Mouse (Mus musculus) gastrocnemius, adult 2 months (tissue): Measurements from ENCODE around the gene Snd1. TPM values are rescaled to one million over a fixed set of nuclear protein-coding genes. Genes with fewer than 3 reads are reported as not detected.

Experiments
- DNase-seq: peaks from one replicate; pipeline ENCODE4 v3.0.0; 2022
- H3K27ac ChIP-seq: fragments of 200-600 bp; 2 replicates; pipeline ENCODE4 v1.8.1; 2022; ENCODE audit warnings: mild to moderate bottlenecking
- H3K4me3 ChIP-seq: fragments of 200-600 bp; 2 replicates; pipeline ENCODE4 v1.8.1; 2022; ENCODE audit warnings: mild to moderate bottlenecking, moderate library complexity
- CTCF ChIP-seq: fragments of 200-600 bp; IDR thresholded peaks from 2 replicates; pipeline ENCODE4 v1.8.1; 2022; ENCODE audit warnings: antibody characterized with exemption, mild to moderate bottlenecking, moderate library complexity
- intact Hi-C: fragments of 180-260 bp; cut with DNase I; formaldehyde crosslinking; loops from one replicate; pipeline ENCODE4 v1.15.1; 2025
- total RNA-seq, 2 experiments: library from RNA; stranded (reverse); gene quantifications; 2 replicates each; pipeline ENCODE4 v1.2.3; 2021

The Snd1 gene
- total RNA-seq, 2 experiments from 2014 or later, result 40.4 to 41.0 TPM

DNA sequence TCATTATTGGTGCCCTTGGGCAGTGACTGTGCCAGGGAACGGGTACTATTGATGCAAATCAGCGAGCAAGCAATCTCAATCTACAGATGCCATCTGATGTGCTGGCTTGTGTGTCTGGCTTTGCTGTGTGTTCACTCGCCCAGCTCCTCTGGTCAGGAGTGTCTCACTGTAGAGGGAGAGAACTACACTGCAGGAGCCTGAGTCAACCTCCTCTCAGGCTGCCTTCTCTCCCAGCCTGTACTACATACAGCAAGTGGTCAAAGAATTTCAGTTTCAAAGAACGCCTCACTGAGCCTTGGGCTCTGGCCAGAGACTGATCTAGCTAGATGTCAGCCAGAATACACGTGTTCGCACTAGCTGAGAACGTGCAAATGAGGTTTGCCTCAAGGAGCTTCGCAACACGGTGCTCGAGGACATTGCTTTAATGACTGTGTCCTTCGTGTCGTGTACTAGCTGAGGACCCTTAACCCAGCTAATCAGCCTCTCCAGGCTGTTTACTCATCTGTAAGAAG lies 420.1 kb downstream of the Snd1 start:
- intact Hi-C loops, result no loop called here
- TF ChIP-seq CTCF, result no peak
- H3K4me3 ChIP-seq, result no peak overlapping the region
- no peak overlapping the region for H3K27ac ChIP-seq
- DNase-seq, result peak; percentile 19

DNA sequence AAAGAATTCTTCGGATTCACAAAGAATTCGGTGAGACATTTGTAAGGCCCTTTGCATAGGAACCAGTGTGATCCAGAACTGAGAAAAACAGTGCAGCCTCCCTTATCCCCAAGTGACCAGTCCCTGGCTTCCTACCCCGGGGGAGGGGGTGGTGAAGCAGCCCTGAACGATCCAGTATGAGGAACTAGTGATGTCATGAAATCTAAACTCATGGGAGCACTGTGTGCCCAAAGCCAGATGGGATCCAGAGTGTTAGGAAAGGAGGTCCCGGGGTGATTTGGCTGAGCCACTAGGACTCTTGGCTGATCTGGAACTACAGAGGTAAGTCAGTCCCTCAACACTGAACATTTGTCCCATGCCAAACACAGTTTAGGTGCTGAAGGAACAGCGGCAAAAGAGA lies 420.8 kb downstream of the Snd1 start:
- DNase-seq, result peak; percentile 55
- intact Hi-C loops, result no loop called here
- TF ChIP-seq CTCF, result no peak
- H3K4me3 ChIP-seq, result no peak overlapping the region
- H3K27ac ChIP-seq, result no peak overlapping the region

DNA sequence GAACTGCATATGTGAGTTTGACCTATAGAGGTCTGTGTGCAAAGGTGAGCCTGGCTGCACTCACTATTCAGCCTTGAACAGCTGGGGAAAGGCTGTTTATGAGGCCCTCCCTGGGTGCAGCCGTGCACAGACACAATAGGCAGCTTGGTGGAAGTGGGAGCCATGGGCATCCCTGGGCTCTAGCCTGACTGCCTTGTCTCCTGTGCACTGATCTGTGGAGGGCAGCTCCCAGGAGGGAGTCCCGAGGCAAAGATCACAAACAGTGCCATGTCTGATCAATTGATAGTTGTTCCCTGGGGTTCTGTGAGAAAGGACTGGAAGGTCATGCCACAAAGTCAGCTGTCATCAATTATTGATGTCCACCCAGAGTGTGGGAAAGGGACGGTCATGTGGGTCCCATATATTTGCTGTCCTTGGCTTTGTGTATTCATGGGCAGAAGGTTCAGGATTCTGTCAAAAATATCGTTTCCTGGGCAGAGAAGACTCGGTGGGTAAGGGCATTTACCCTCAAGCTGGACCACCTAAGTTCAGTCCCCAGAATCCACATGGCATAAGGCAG lies 421.9 kb downstream of the Snd1 start:
- H3K4me3 ChIP-seq, result no peak overlapping the region
- DNase-seq, result peak; percentile 3
- no peak overlapping the region for H3K27ac ChIP-seq
- intact Hi-C loops, result no loop called here
- TF ChIP-seq CTCF, result no peak

DNA sequence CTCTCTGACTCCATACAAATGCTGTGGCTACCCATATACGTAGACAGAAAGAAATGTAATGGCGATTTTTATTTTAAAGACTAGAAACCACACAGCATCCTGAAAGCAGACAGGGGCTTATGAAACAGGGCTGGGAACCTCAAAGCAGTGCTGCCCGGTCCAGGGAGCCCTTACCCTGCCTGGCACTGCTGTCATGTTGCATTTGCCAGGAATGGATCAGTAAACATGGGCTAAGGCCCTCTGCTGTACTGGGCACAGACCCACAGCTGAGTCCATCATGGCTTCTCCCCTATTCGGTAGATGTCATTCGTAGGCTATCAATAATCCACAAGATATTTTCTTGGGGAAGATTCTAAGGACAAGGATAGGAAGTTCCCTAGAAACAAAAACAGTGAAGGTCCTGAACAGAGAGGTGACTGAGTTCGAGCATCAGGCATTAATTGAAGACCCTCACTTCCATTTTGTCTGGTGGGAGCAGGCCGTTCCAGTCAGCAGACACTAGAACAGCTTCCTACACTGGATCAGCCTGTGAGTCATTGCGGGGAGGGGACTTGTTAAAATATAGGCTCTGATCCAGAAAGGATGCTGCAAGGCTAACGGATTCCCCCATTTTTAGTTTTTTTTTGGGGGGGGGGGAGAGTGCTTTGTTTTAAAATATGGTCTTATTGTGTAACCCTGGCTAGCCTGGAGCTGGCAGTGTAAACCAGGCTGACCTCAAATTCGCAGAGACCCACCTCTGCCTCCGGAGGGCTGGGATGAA lies 422.6 kb downstream of the Snd1 start:
- Histone ChIP-seq H3K4me3 (no peak overlapping the region), H3K27ac (no peak overlapping the region)
- DNase-seq, result peak; percentile 20
- no peak for TF ChIP-seq CTCF
- intact Hi-C loops, result loop anchor here (2.0 kb wide), 1 partner anchor 365 kb away; no protein-coding TSS in a partner anchor

DNA sequence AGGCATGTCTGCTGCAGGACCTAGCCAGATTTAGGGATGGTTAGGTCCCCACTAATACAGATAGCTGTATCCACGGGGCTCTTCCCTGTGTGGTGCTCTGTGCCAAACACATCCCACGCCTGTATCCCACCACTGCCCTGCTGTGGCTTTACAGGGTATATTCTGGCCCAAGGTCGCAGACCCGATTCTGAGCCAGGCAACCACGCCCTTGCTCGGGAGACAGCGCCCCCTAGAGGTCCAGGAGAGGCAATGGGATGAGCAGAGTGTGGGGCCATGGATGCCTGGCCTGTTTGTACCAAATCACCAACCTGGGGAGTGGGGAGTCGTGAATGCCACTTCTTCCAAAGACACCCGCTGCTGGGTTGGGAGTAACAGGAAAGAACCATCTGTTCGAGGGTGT lies 423.9 kb downstream of the Snd1 start:
- peak; percentile 88 for TF ChIP-seq CTCF
- peak; percentile 68 for DNase-seq
- Histone ChIP-seq H3K4me3 (no peak overlapping the region), H3K27ac (no peak overlapping the region)
- intact Hi-C loops, result loop anchor here (2.0 kb wide), 1 partner anchor 366 kb away; no protein-coding TSS in a partner anchor

DNA sequence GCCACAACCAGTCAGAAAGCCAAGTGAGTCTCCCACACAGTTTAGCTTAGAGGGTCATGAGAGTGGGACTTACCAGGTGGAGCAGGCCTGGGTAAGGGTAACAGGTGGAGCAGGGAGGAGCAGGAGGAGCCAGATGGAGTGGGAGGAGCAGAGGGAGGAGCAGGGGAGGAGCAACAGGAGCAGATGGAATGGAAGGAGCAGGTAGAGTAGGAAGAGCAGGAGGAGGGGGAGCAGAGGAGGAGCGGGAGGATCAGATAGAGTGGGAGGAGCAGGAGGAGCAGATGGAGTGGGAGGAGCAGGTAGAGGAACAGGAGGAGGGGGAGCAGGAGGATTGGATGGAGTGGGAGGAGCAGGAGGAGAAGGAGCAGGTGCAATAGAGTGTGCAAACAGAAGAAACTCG lies 427.6 kb downstream of the Snd1 start:
- DNase-seq, result peak; percentile 6

DNA sequence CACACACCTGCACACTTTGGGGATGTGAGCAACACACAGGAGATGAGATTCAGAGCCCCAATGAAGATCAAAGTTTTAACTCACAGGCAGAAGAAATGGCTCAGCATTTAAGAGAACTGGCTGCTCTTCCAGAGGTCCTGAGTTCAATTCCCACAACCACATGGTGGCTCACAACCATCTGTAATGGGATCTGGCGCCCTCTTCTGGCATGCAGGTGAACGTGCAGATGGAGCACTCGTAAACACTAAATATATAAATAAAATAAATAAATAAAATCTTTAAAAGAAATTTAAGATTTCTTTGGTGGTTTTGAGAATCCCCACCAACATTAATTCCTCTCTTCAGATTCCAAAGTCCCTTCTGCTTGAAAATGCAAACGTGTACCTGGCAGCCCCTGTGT lies 429.5 kb downstream of the Snd1 start:
- intact Hi-C loops, result no loop called here
- TF ChIP-seq CTCF, result peak; percentile 50
- peak; percentile 4 for DNase-seq
- Histone ChIP-seq H3K4me3 (no peak overlapping the region), H3K27ac (no peak overlapping the region)

More for the DNA sequence above, 427.6 kb downstream of the Snd1 start:
- intact Hi-C loops, result no loop called here
- H3K4me3 ChIP-seq, result no peak overlapping the region
- no peak overlapping the region for H3K27ac ChIP-seq
- TF ChIP-seq CTCF, result no peak

DNA sequence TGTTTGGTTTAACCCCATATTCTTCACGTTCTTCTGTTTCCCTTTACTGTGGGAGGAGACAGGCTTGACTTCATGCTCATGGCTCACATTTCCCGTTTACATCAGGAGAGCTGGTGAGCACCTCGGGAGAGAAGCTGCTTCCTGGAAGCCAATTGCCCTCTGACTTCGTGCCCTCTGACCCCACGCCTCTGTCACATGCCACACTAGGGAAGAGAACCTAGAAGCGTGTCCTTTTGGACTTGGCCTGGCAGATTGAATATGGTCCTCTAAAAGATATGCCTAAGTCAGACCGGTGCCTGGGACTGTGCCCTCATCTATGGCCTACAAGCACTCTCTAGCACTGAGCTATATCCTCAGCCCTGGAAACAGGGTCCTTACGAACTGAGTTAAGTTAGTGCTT lies 430.4 kb downstream of the Snd1 start:
- no peak overlapping the region for H3K4me3 ChIP-seq
- TF ChIP-seq CTCF, result no peak
- no peak for DNase-seq
- intact Hi-C loops, result no loop called here
- no peak overlapping the region for H3K27ac ChIP-seq

DNA sequence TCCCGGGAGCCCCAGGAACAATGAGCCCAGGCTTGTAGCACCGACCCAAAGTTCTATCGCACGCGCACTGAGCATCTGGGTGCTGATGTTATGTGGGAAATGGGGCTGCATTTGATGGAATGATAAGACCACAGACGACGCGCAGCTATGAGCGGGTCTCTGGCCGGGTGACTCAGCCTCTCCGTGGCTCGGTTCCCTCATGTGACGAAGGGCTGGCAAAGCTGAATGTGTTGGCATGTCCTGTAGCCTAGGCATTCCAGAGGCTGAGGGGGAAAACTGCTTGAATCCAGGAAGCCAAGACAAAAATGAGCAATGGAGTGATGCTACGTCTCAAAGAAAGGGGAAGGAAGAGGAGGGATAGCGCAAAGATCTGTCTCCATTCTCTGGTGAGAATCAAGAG lies 434.9 kb downstream of the Snd1 start:
- intact Hi-C loops, result no loop called here
- H3K27ac ChIP-seq, result no peak overlapping the region
- no peak for TF ChIP-seq CTCF
- DNase-seq, result peak; percentile 25
- no peak overlapping the region for H3K4me3 ChIP-seq

DNA sequence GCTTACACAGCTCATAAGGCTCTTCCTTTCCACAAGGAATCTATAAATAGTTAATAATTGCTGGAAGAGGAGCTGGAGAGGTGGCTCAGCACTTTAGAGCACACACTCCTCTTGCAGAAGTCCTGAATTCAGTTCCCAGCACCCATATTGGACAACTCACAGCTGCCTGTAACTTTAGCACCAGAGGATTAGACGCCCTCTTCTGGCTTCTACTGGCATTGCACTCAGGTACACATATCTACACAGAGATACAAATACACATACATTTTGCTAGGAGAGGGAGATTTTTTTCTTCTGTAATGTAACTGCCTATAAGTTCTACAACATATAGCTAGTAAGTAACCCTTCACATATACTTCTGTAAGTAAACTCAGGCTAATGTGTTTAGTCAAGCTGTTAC lies 440.0 kb downstream of the Snd1 start:
- intact Hi-C loops, result no loop called here
- 0 out of 2 replicates have a peak, but pooled peaks have one; percentile 11 for TF ChIP-seq CTCF

DNA sequence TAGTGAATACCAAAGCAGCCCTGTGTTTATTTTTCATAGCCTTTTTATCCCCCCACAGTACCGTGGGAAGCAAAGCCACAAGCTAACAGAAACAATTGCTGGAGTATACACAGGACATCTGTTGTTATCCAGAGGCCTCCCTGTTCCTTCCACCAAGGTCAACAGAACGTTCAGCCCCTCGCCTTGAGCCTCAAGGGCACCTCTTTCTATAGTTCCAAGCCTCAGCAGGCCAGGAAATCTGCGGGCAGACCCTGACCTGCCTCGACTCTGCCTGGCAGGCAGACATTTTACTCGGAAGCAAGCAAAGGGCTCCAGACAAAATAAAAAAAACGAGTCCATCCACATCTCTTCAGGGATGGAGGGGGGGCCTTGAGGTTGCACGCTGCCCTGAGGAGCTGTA lies 441.7 kb downstream of the Snd1 start:
- intact Hi-C loops, result no loop called here
- Histone ChIP-seq H3K4me3 (no peak overlapping the region), H3K27ac (no peak overlapping the region)
- no peak for DNase-seq
- no peak for TF ChIP-seq CTCF

More for the DNA sequence above, 440.0 kb downstream of the Snd1 start:
- no peak for DNase-seq
- Histone ChIP-seq H3K4me3 (no peak overlapping the region), H3K27ac (no peak overlapping the region)

DNA sequence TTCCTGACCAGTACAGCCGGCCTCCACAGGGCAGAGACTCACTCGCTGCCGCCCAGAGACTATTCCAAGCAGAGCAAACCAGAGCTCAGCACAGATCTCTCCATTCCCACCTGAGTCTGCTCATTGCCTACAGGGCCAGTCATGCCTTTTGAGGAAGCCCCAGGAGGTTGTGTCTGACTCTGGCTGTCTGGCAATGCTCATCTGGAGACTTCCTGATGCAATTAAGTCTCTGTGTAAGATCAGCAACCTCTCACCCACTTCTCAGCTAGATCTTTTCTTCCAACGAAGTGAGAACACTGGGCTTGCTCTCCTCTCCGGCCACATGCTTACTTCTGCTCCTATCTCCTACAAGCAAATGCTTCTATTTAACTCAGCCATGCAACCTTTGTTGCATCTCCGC lies 444.4 kb downstream of the Snd1 start:
- intact Hi-C loops, result no loop called here
- no peak for DNase-seq
- TF ChIP-seq CTCF, result no peak
- Histone ChIP-seq H3K27ac (no peak overlapping the region), H3K4me3 (no peak overlapping the region)

DNA sequence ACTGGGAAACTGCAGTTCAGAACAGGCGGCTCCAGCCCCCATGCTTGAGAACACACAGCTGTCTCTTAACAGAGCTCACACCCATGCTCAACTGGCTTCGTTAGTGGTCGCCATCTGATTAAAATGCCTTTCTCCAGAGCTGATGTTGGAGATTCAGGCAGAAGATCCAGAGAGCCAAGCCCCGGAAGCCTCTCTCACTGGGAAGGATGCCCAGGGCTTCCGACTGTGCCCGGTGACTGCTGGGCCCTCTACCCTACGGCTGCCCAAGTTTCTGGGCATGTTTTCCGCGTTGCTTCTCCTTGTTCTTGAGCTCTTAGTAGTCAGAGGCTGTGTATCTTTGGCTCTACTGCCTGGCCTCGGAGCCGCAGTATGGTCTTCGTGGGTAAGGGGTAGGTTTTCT lies 447.4 kb downstream of the Snd1 start:
- Histone ChIP-seq H3K27ac (no peak overlapping the region), H3K4me3 (no peak overlapping the region)
- no peak for TF ChIP-seq CTCF
- no peak for DNase-seq
- intact Hi-C loops, result no loop called here
